Mouse (Mus musculus) olfactory bulb, adult 2 months (tissue): ENCODE measurements around the gene Tcte1. TPM values are rescaled to one million over a fixed set of nuclear protein-coding genes. Genes with fewer than 3 reads are reported as not detected.

Source experiments
- H3K27ac ChIP-seq: fragments of 200-500 bp; 2 replicates; pipeline ENCODE4 v1.5.1; 2012; ENCODE audit warnings: low read depth, low read length; ENCODE audit not compliant: insufficient read depth
- H3K4me1 ChIP-seq: fragments of 200-500 bp; 2 replicates; pipeline ENCODE4 v1.6.1; 2012; ENCODE audit warnings: low read length; ENCODE audit not compliant: control insufficient read depth, insufficient read depth
- H3K4me3 ChIP-seq: fragments of 200-500 bp; 2 replicates; pipeline ENCODE4 v1.5.1; 2012; ENCODE audit warnings: mild to moderate bottlenecking, low read depth, low read length, moderate library complexity; ENCODE audit not compliant: insufficient read depth
- CTCF ChIP-seq: fragments of 200-500 bp; IDR thresholded peaks from 2 replicates; pipeline ENCODE4 v1.5.1; 2012; ENCODE audit warnings: low read depth, mild to moderate bottlenecking, low read length, moderate library complexity; ENCODE audit not compliant: insufficient read depth
- POLR2A ChIP-seq: fragments of 200-500 bp; IDR thresholded peaks from 2 replicates; pipeline ENCODE4 v1.6.1; 2012; ENCODE audit warnings: mild to moderate bottlenecking, low read depth, low read length, moderate library complexity; ENCODE audit not compliant: insufficient read depth
- WGBS: fragments of 180-500 bp; shearing (Covaris S2); methylation state at CpG from one replicate; pipeline ENCODE4 v1.1.7; 2018; 5-methylcytosine and 5-hydroxymethylcytosine counted together
- polyA plus RNA-seq: library from polyadenylated mRNA; stranded (reverse); fragments of >200 nt; gene quantifications from 2 replicates; pipeline ENCODE4 v1.2.4, GENCODE M21; 2012; ENCODE audit warnings: low replicate concordance; ENCODE audit not compliant: missing spikeins, insufficient read depth, insufficient read length

Tcte1 gene
- polyA plus RNA-seq, 1 experiment, result not detected

DNA sequence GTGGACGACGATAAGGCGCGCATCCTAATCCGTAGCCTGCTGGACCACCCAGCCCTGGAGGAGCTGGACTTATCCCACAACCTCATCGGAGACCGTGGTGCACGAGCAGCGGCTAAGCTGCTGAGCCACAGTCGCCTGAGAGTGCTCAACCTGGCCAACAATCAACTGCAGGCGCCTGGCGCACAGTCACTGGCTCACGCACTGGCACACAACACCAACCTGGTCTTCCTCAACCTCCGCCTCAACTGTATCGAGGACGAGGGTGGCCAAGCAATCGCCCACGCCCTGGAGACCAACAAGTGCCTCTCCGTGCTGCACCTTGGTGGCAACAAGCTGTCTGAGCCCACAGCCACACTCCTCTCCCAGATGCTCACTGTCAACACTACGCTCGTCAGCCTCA is 16.4 kb downstream of the Tcte1 start:
- Histone ChIP-seq H3K4me1 (peaks cover 40% of the 10 kb centered on the region), H3K4me3 (no peak overlapping the region), H3K27ac (no peak overlapping the region)
- WGBS, result 81% methylated on average over 21 of the region's 21 CpGs
- no peak for TF ChIP-seq POLR2A
- no peak for TF ChIP-seq CTCF

DNA sequence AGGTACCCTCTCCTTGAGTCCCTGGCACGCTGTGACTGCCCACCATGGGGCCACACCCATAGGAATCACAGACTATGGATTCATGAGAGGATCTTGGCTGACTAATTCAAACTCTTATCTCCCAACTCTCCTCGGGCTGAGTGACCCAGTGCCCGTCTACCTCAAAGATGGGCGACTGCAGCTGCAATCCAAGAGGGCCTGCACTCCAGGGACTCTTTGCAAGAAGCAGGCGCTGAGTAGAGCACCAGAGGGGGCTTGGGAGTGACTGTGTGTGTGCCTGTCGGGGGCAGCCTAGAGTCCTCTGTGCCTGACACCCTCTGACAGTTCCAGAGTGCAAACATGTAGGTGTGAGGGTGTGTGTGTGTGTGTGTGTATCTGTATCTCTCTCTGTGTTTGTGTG is 18.9 kb downstream of the Tcte1 start:
- Histone ChIP-seq H3K4me3 (no peak overlapping the region), H3K27ac (no peak overlapping the region), H3K4me1 (peaks cover 47% of the 10 kb centered on the region)
- TF ChIP-seq CTCF, result no peak
- no peak for TF ChIP-seq POLR2A
- 25% methylated on average over 6 of the region's 6 CpGs for WGBS

DNA sequence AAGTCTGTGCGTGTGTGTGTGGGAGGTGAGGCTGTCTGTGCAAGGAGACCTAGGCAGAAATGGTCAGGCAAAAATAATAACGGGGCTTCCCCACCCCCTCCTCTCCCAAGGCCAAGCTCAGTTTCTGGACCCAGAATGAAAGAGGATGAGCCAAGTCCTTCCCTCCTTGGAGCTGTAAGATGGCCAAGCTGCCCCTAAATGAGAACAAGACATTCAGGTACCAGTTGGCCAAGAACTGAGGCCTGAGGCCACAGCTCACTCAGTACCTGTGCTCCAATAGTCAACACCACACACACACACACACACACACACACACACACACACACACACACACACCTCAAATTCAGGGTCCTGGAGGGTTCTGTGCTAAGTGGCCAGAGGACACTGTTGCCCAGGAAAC is 19.5 kb downstream of the Tcte1 start:
- Histone ChIP-seq H3K4me1 (peaks cover 50% of the 10 kb centered on the region), H3K27ac (peak overlapping the region; percentile 32; the same call in 1 of the 2 replicates), H3K4me3 (no peak overlapping the region)
- 27% methylated on average over 2 of the region's 2 CpGs for WGBS
- TF ChIP-seq CTCF (no peak), POLR2A (no peak)

DNA sequence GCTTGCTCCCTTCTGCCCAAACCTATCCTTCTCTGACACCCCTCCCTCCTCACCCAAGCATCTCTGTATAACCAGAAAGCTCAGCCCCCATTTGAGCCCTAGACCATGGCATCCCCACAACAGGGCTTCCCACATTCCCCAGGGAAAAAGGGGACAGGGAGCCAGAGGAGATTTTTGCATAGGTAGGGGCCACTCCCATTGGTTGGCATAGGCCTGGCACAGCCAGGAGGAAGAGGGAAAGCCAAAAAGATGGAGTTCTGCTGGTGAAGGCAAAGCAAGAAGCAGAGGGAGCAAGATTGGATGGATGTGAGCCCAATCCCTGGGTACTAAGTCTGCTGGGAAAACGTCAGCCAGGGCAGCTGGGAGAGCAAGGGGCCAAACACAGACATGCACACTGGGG is 19.9 kb downstream of the Tcte1 start:
- peak overlapping the region; percentile 32; the same call in 1 of the 2 replicates for H3K27ac ChIP-seq

GRCm38 (mm10) chr17:45544001-45544872 is 21.0 kb downstream of the Tcte1 start:
- no peak overlapping the region for H3K27ac ChIP-seq
- WGBS, result 24% methylated on average over 24 of the region's 24 CpGs
- no peak overlapping the region for H3K4me3 ChIP-seq
- no peak for TF ChIP-seq CTCF
- TF ChIP-seq POLR2A, result no peak
- H3K4me1 ChIP-seq, result peaks cover 52% of the 10 kb centered on the region

More for the DNA sequence above, 19.9 kb downstream of the Tcte1 start:
- 53% methylated on average over 1 of the region's 1 CpGs for WGBS
- 0 out of 2 replicates have a peak, but pooled peaks have one; percentile 25 for TF ChIP-seq POLR2A
- no peak for TF ChIP-seq CTCF
- no peak overlapping the region for H3K4me3 ChIP-seq
- H3K4me1 ChIP-seq, result peaks cover 50% of the 10 kb centered on the region

DNA sequence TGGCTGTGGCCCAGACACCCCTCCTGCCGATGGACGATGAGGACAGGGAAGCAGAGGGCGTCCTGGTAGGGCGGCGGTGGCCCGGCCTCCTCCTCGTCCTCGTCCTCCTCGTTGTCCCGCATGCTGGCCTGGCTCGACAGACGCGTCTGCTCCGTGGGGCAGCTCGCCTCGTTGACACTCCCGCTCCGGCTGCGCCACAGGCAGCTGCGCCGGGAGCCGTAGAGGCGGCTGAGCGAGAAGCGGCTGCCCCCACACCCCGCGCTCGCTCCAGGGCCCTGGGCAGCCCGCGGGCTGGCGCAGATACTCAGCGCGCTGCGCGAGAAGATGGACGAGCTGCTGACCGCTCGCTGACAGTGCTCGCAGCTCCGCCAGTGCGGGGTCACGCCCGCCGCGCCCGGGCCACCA is 21.6 kb downstream of the Tcte1 start:
- no peak overlapping the region for H3K27ac ChIP-seq

GRCm38 (mm10) chr17:45545278-45545961 is 22.2 kb downstream of the Tcte1 start:
- H3K4me1 ChIP-seq, result peaks cover 60% of the 10 kb centered on the region
- no peak overlapping the region for H3K27ac ChIP-seq
- no peak for TF ChIP-seq POLR2A
- no peak for TF ChIP-seq CTCF
- 58% methylated on average over 74 of the region's 74 CpGs for WGBS
- no peak overlapping the region for H3K4me3 ChIP-seq

More for the DNA sequence above, 21.6 kb downstream of the Tcte1 start:
- TF ChIP-seq POLR2A (no peak), CTCF (no peak)
- no peak overlapping the region for H3K4me3 ChIP-seq
- peaks cover 55% of the 10 kb centered on the region for H3K4me1 ChIP-seq
- 44% methylated on average over 46 of the region's 46 CpGs for WGBS

GRCm38 (mm10) chr17:45546941-45547340 is 23.7 kb downstream of the Tcte1 start:
- H3K4me3 ChIP-seq, result no peak overlapping the region
- no peak overlapping the region for H3K27ac ChIP-seq
- TF ChIP-seq POLR2A (no peak), CTCF (no peak)
- peaks cover 58% of the 10 kb centered on the region for H3K4me1 ChIP-seq
- WGBS, result 78% methylated on average over 16 of the region's 16 CpGs

- Histone ChIP-seq H3K4me3 (no peak overlapping the region), H3K27ac (no peak overlapping the region), H3K4me1 (peaks cover 54% of the 10 kb centered on the region)
- 88% methylated on average over 5 of the region's 5 CpGs for WGBS
- TF ChIP-seq POLR2A (no peak), CTCF (no peak)
These were observed 24.4 kb downstream of the Tcte1 start for GRCm38 (mm10) chr17:45547461-45548190.
